Mouse (Mus musculus) midbrain, postnatal 0 days (tissue): Measurements from ENCODE around the gene Gm10490. TPM values are rescaled to one million over a fixed set of nuclear protein-coding genes. Genes with fewer than 3 reads are reported as not detected.

Experiments
- ATAC-seq: fragments of 200-750 bp; cut with Nextera tagmentation; 2 replicates; pipeline ENCODE4 v1.8.0; 2017; ENCODE audit warnings: moderate number of reproducible peaks, mild to moderate bottlenecking, moderate TSS enrichment, moderate library complexity; ENCODE audit not compliant: low FRiP score
- DNase-seq: peaks from one replicate; pipeline ENCODE4 v3.0.0-alpha.2; 2015; ENCODE audit warnings: low spot score
- H3K27ac ChIP-seq: fragments of 300-500 bp; sonication (generic); 2 replicates; pipeline ENCODE4 v1.5.1; 2014; ENCODE audit warnings: low read depth, mild to moderate bottlenecking, low read length, mixed read lengths
- H3K27me3 ChIP-seq: fragments of 300-500 bp; sonication (generic); 2 replicates; pipeline ENCODE4 v1.6.1; 2014; ENCODE audit warnings: low read length, control low read depth, mixed read lengths; ENCODE audit not compliant: insufficient read depth
- H3K36me3 ChIP-seq: fragments of 300-500 bp; sonication (generic); 2 replicates; pipeline ENCODE4 v1.6.1; 2014; ENCODE audit warnings: low read length, control low read depth, mixed read lengths; ENCODE audit not compliant: insufficient read depth
- H3K4me1 ChIP-seq: fragments of 300-500 bp; sonication (generic); 2 replicates; pipeline ENCODE4 v1.6.1; 2014; ENCODE audit warnings: mild to moderate bottlenecking, control low read depth, antibody characterized with exemption, low read length, mixed read lengths; ENCODE audit not compliant: insufficient read depth
- H3K4me2 ChIP-seq: fragments of 300-500 bp; sonication (generic); 2 replicates; pipeline ENCODE4 v1.6.1; 2014; ENCODE audit warnings: low read depth, mild to moderate bottlenecking, low read length, mixed read lengths; ENCODE audit not compliant: poor library complexity, severe bottlenecking
- H3K4me3 ChIP-seq: fragments of 300-500 bp; sonication (generic); 2 replicates; pipeline ENCODE4 v1.5.1; 2014; ENCODE audit warnings: low read depth, mild to moderate bottlenecking, low read length, moderate library complexity
- H3K9ac ChIP-seq: fragments of 300-500 bp; sonication (generic); replicated peaks from 2 replicates; pipeline ENCODE4 v1.6.1; 2014; ENCODE audit warnings: mild to moderate bottlenecking, low read length, moderate library complexity, mixed read lengths; ENCODE audit not compliant: poor library complexity, severe bottlenecking
- H3K9me3 ChIP-seq: fragments of 300-500 bp; sonication (generic); 2 replicates; pipeline ENCODE4 v1.6.1; 2016; ENCODE audit warnings: low read length, control low read depth
- CTCF ChIP-seq: IDR thresholded peaks from 2 replicates; pipeline ENCODE4 v1.5.1; 2016; ENCODE audit warnings: antibody characterized with exemption, mild to moderate bottlenecking
- WGBS: fragments of 180-500 bp; shearing (Covaris S2); extraction: QIAGEN DNeasy Blood & Tissue Kit; methylation state at CpG from one replicate; pipeline ENCODE4 v1.1.7; 2014; 5-methylcytosine and 5-hydroxymethylcytosine counted together
- polyA plus RNA-seq: library from polyadenylated mRNA; unstranded; fragments of >200 nt; fragmentation: Nextera tagmentation; extraction: Ambion mirVana; gene quantifications from 2 replicates; pipeline ENCODE4 v1.2.1, GENCODE M21; 2015
- total RNA-seq: library from RNA; depleted of rRNA; stranded (reverse); fragments of >200 nt; gene quantifications from 2 replicates; pipeline ENCODE4 v1.2.3, GENCODE M21; 2014

Gm10490 gene
- total and polyA plus RNA-seq, 2 experiments from 2014 or later, result not detected

- Histone ChIP-seq H3K27me3 (no peaks in the 10 kb centered on the region), H3K9me3 (no peaks in the 10 kb centered on the region), H3K4me2 (no peak overlapping the region), H3K36me3 (peaks cover 7% of the 10 kb centered on the region; the same call in 1 of the 2 replicates), H3K27ac (no peak overlapping the region), H3K9ac (no peak overlapping the region), H3K4me1 (no peaks in the 10 kb centered on the region), H3K4me3 (no peak overlapping the region)
- 39% methylated on average over 2 of the region's 2 CpGs for WGBS
- DNase-seq, result no peak
- no peak for ATAC-seq
- TF ChIP-seq CTCF, result no peak
Measured at GRCm38 (mm10) chrX:7868506-7868905, 40.8 kb upstream of the Gm10490 start.

GRCm38 (mm10) chrX:7869826-7870225 lies 39.5 kb upstream of the Gm10490 start:
- DNase-seq (no peak), ATAC-seq (no peak)
- TF ChIP-seq CTCF, result no peak

GRCm38 (mm10) chrX:7878007-7878419 lies 31.3 kb upstream of the Gm10490 start, which contains the start of gene Pim2:
Gene Pim2, plus strand, starts transcription at chrX:7878262.
- Histone ChIP-seq H3K36me3 (0 out of 2 replicates have a peak, but pooled peaks cover 7% of the 10 kb centered on the region), H3K9me3 (no peaks in the 10 kb centered on the region), H3K9ac (peak within 1 kb of the TSS; percentile 55), H3K4me3 (peak within 1 kb of the TSS; percentile 51), H3K27me3 (no peaks in the 10 kb centered on the region), H3K4me1 (no peaks in the 10 kb centered on the region), H3K4me2 (peak within 1 kb of the TSS; percentile 58), H3K27ac (peak within 1 kb of the TSS; percentile 51)
- 23% methylated on average over 27 of the region's 38 CpGs for WGBS
- peak; percentile 15; the same call in 1 of the 2 replicates for TF ChIP-seq CTCF
- DNase-seq (peak; percentile 87), ATAC-seq (peak; percentile 86)

More at GRCm38 (mm10) chrX:7869826-7870225, 39.5 kb upstream of the Gm10490 start:
- 21% methylated on average over 3 of the region's 3 CpGs for WGBS
- H3K4me2 ChIP-seq, result no peak overlapping the region
- H3K36me3 ChIP-seq, result peaks cover 12% of the 10 kb centered on the region; the same call in 1 of the 2 replicates
- H3K4me3 ChIP-seq, result no peak overlapping the region
- no peak overlapping the region for H3K9ac ChIP-seq
- H3K9me3 ChIP-seq, result no peaks in the 10 kb centered on the region
- no peak overlapping the region for H3K27ac ChIP-seq
- H3K4me1 ChIP-seq, result no peaks in the 10 kb centered on the region
- no peaks in the 10 kb centered on the region for H3K27me3 ChIP-seq

GRCm38 (mm10) chrX:7878495-7878894 lies 30.8 kb upstream of the Gm10490 start:
- 20% methylated on average over 21 of the region's 21 CpGs for WGBS
- peak overlapping the region; percentile 51 for H3K4me3 ChIP-seq
- H3K27me3 ChIP-seq, result no peaks in the 10 kb centered on the region
- H3K36me3 ChIP-seq, result 0 out of 2 replicates have a peak, but pooled peaks cover 6% of the 10 kb centered on the region
- DNase-seq (no peak), ATAC-seq (peak; percentile 28; the same call in 1 of the 2 replicates)
- no peaks in the 10 kb centered on the region for H3K4me1 ChIP-seq
- H3K9ac ChIP-seq, result peak overlapping the region; percentile 55
- peak overlapping the region; percentile 32; the same call in 1 of the 2 replicates for H3K27ac ChIP-seq
- peak overlapping the region; percentile 58 for H3K4me2 ChIP-seq
- H3K9me3 ChIP-seq, result no peaks in the 10 kb centered on the region
- no peak for TF ChIP-seq CTCF

GRCm38 (mm10) chrX:7879819-7880218 lies 29.5 kb upstream of the Gm10490 start:
- Histone ChIP-seq H3K4me3 (peak overlapping the region; percentile 51), H3K27ac (no peak overlapping the region), H3K4me2 (peak overlapping the region; percentile 58), H3K9ac (no peak overlapping the region), H3K36me3 (no peaks in the 10 kb centered on the region), H3K4me1 (no peaks in the 10 kb centered on the region), H3K27me3 (no peaks in the 10 kb centered on the region), H3K9me3 (no peaks in the 10 kb centered on the region)
- ATAC-seq (peak; percentile 53), DNase-seq (peak; percentile 84)
- TF ChIP-seq CTCF, result peak; percentile 71
- WGBS, result 18% methylated on average over 11 of the region's 11 CpGs

- no peaks in the 10 kb centered on the region for H3K4me1 ChIP-seq
- DNase-seq, result peak; percentile 93
- peak; percentile 54 for TF ChIP-seq CTCF
- H3K27me3 ChIP-seq, result no peaks in the 10 kb centered on the region
- H3K9me3 ChIP-seq, result no peaks in the 10 kb centered on the region
- H3K4me2 ChIP-seq, result peak within 1 kb of the TSS; percentile 55
- peak; percentile 89 for ATAC-seq
- peak within 1 kb of the TSS; percentile 50 for H3K9ac ChIP-seq
- no peaks in the 10 kb centered on the region for H3K36me3 ChIP-seq
- WGBS, result 17% methylated on average over 42 of the region's 49 CpGs
- H3K27ac ChIP-seq, result peak within 1 kb of the TSS; percentile 82
- peak within 1 kb of the TSS; percentile 49 for H3K4me3 ChIP-seq
Measured at GRCm38 (mm10) chrX:7883841-7884567, 25.3 kb upstream of the Gm10490 start, which contains the start of gene Slc35a2. Gene Slc35a2, plus strand, starts transcription at chrX:7884028.
